ENCODE assay signal across 10 mouse cellular contexts in genomic region chr13:95655284-95655683, GRCm38 (mm10). TPM values are rescaled to one million over a fixed set of nuclear protein-coding genes. Genes with fewer than 3 reads are reported as not detected.
A peak's percentile ranks its signal among the peaks of the same experiment; 100 is the strongest.
DNase-seq lines count a peak whose midpoint lies in the region; ATAC-seq and TF ChIP-seq lines count a peak whose summit lies in the region.
"Had no signal": no experiment of that assay in that cellular context is flagged by ENCODE, and none has a peak within 500 bp of the region (broad histone marks: within the 10 kb centered on the region; RNA-seq: fewer than 3 reads in every experiment).

No protein-coding gene starts in this region.

- H3K4me2 ChIP-seq in midbrain, embryonic 12.5 days (replicated peaks) = no peak overlapping the region
- no peak overlapping the region for H3K4me2 ChIP-seq in midbrain, embryonic 11.5 days
- peak overlapping the region; percentile 20; the same call in 1 of the 2 replicates for H3K4me2 ChIP-seq in heart, embryonic 15.5 days
- no peak overlapping the region for H3K4me2 ChIP-seq in stomach, postnatal 0 days (replicated peaks; ENCODE audit: low read depth)
- H3K4me2 ChIP-seq: limb, embryonic 12.5 days had no signal

- TF ChIP-seq CTCF in stomach, postnatal 0 days (IDR thresholded peaks at IDR 0.05; ENCODE audit: low read depth) = no peak

- 0 out of 2 replicates have a peak overlapping the region, but pooled peaks have one; percentile 17 for H3K9ac ChIP-seq in midbrain, embryonic 12.5 days (replicated peaks)
- H3K9ac ChIP-seq in midbrain, embryonic 11.5 days (ENCODE audit: low read length) = no peak overlapping the region
- no peak overlapping the region for H3K9ac ChIP-seq in heart, embryonic 15.5 days
- H3K9ac ChIP-seq in stomach, postnatal 0 days (ENCODE audit: low read length) = no peak overlapping the region
- H3K9ac ChIP-seq: limb, embryonic 12.5 days had no signal

- 53% methylated on average over 9 of the region's 9 CpGs for WGBS in midbrain, embryonic 12.5 days
- 71% methylated on average over 9 of the region's 9 CpGs for WGBS in midbrain, embryonic 11.5 days
- 17% methylated on average over 9 of the region's 9 CpGs for WGBS in heart, embryonic 15.5 days
- 24% methylated on average over 9 of the region's 9 CpGs for WGBS in stomach, postnatal 0 days

- H3K4me3 ChIP-seq in midbrain, embryonic 12.5 days = no peak overlapping the region
- H3K4me3 ChIP-seq in midbrain, embryonic 11.5 days (ENCODE audit: low read depth, low read length) = no peak overlapping the region
- no peak overlapping the region for H3K4me3 ChIP-seq in heart, embryonic 15.5 days
- H3K4me3 ChIP-seq in stomach, postnatal 0 days (ENCODE audit: low read depth, low read length) = no peak overlapping the region
- H3K4me3 ChIP-seq: erythroblast, embryonic 14.5 days; limb, embryonic 12.5 days had no signal

- 0 out of 2 replicates have a peak, but pooled peaks cover 3% of the 10 kb centered on the region for H3K4me1 ChIP-seq in midbrain, embryonic 12.5 days
- no peaks in the 10 kb centered on the region for H3K4me1 ChIP-seq in midbrain, embryonic 11.5 days (ENCODE audit: control insufficient read depth, insufficient read depth, low read length)
- H3K4me1 ChIP-seq in heart, embryonic 15.5 days (replicated peaks) = peaks cover 11% of the 10 kb centered on the region
- no peaks in the 10 kb centered on the region for H3K4me1 ChIP-seq in stomach, postnatal 0 days (replicated peaks; ENCODE audit: control insufficient read depth, insufficient read depth)

- TF ChIP-seq EP300 in stomach, postnatal 0 days (optimal IDR thresholded peaks at IDR 0.05) = no peak

- no peak for DNase-seq in midbrain, embryonic 11.5 days (ENCODE audit: low spot score, missing footprints)
- peak; percentile 78 to 83 for DNase-seq in kidney, postnatal 4 days
- DNase-seq in stomach, postnatal 0 days (ENCODE audit: low spot score) = no peak
- DNase-seq in adrenal gland, adult 8-10 months = no peak
- DNase-seq in gastrocnemius, postnatal 4 days (ENCODE audit: low spot score in 2 of 2) = no peak
- DNase-seq in right cerebral cortex, postnatal 10 days (ENCODE audit: low spot score in 2 of 2) = no peak

- H3K9me3 ChIP-seq in midbrain, embryonic 12.5 days = no peaks in the 10 kb centered on the region
- H3K9me3 ChIP-seq in midbrain, embryonic 11.5 days (ENCODE audit: control insufficient read depth, low read length) = no peaks in the 10 kb centered on the region
- H3K9me3 ChIP-seq in heart, embryonic 15.5 days (replicated peaks) = no peaks in the 10 kb centered on the region
- H3K9me3 ChIP-seq in stomach, postnatal 0 days (ENCODE audit: control insufficient read depth, low read length) = no peaks in the 10 kb centered on the region
- H3K9me3 ChIP-seq: limb, embryonic 12.5 days had no signal

- H3K36me3 ChIP-seq in midbrain, embryonic 12.5 days = peaks cover 13% of the 10 kb centered on the region
- peaks cover 5% of the 10 kb centered on the region; the same call in 1 of the 2 replicates for H3K36me3 ChIP-seq in midbrain, embryonic 11.5 days (ENCODE audit: control insufficient read depth, insufficient read depth, low read length)
- no peaks in the 10 kb centered on the region for H3K36me3 ChIP-seq in heart, embryonic 15.5 days
- H3K36me3 ChIP-seq in stomach, postnatal 0 days (ENCODE audit: control insufficient read depth, insufficient read depth, low read length) = no peaks in the 10 kb centered on the region

- H3K27me3 ChIP-seq in midbrain, embryonic 12.5 days = no peaks in the 10 kb centered on the region
- no peaks in the 10 kb centered on the region for H3K27me3 ChIP-seq in midbrain, embryonic 11.5 days (ENCODE audit: control insufficient read depth, insufficient read depth, low read length)
- no peaks in the 10 kb centered on the region for H3K27me3 ChIP-seq in heart, embryonic 15.5 days
- no peaks in the 10 kb centered on the region for H3K27me3 ChIP-seq in stomach, postnatal 0 days (ENCODE audit: control insufficient read depth, insufficient read depth, low read length)
- H3K27me3 ChIP-seq: limb, embryonic 12.5 days had no signal

- ATAC-seq in midbrain, embryonic 12.5 days (ENCODE audit: low FRiP score, low read depth) = no peak
- ATAC-seq in midbrain, embryonic 11.5 days (ENCODE audit: low FRiP score) = no peak
- ATAC-seq in heart, embryonic 15.5 days (replicated peaks; ENCODE audit: insufficient number of reproducible peaks, insufficient read depth, low FRiP score, low read depth) = 0 out of 2 replicates have a peak, but pooled peaks have one; percentile 48
- ATAC-seq in stomach, postnatal 0 days (ENCODE audit: low FRiP score, low TSS enrichment) = peak; percentile 24; the same call in 1 of the 2 replicates

- no peak overlapping the region for H3K27ac ChIP-seq in midbrain, embryonic 12.5 days (replicated peaks)
- no peak overlapping the region for H3K27ac ChIP-seq in midbrain, embryonic 11.5 days (ENCODE audit: low read depth, low read length)
- H3K27ac ChIP-seq in heart, embryonic 15.5 days = peak overlapping the region; percentile 67
- no peak overlapping the region for H3K27ac ChIP-seq in stomach, postnatal 0 days (replicated peaks)
- H3K27ac ChIP-seq: limb, embryonic 12.5 days had no signal

RNA-seq across cellular contexts. Expression of gene F2r, which starts 37.0 kb away (rescaled TPM):
- 106 and 110 TPM in 2 replicates for polyA plus RNA-seq in midbrain, embryonic 12.5 days (2016; fragmentation: Nextera tagmentation; extraction: Ambion mirVana)
- polyA plus RNA-seq in midbrain, embryonic 11.5 days (2014; fragmentation: Nextera tagmentation; extraction: Ambion mirVana) = 129 and 143 TPM in 2 replicates
- 98.6 and 109 TPM in 2 replicates for polyA plus RNA-seq in heart, embryonic 15.5 days (2015; fragmentation: Nextera tagmentation; extraction: Ambion mirVana)
- 20.1 and 23.0 TPM in 2 replicates for polyA plus RNA-seq in stomach, postnatal 0 days (2015; fragmentation: Nextera tagmentation; extraction: Ambion mirVana)
- 100 to 1,000 TPM; 116 to 170 (median 135) TPM for total RNA-seq in adrenal gland, adult 8-10 months (2022)
- total RNA-seq in gastrocnemius, postnatal 4 days (2021) = 10 to 100 TPM; 30.2 to 33.2 TPM

RNA-seq across cellular contexts. Expression of gene F2rl2, which starts 41.4 kb away (rescaled TPM):
- polyA plus RNA-seq in midbrain, embryonic 12.5 days (2016; fragmentation: Nextera tagmentation; extraction: Ambion mirVana) = 1.0 and 1.1 TPM in 2 replicates
- polyA plus RNA-seq in midbrain, embryonic 11.5 days (2014; fragmentation: Nextera tagmentation; extraction: Ambion mirVana) = 2.9 and 3.0 TPM in 2 replicates
- 0.47 and 0.52 TPM in 2 replicates for polyA plus RNA-seq in heart, embryonic 15.5 days (2015; fragmentation: Nextera tagmentation; extraction: Ambion mirVana)
- polyA plus RNA-seq in stomach, postnatal 0 days (2015; fragmentation: Nextera tagmentation; extraction: Ambion mirVana) = 0.18 and 0.21 TPM in 2 replicates
- total RNA-seq in adrenal gland, adult 8-10 months (2022) = under 1 TPM in 1 of 4 experiments, not detected in 3; 0.10 TPM
- under 1 TPM in 1 of 2 experiments, not detected in 1; 0.10 TPM for total RNA-seq in gastrocnemius, postnatal 4 days (2021)
- polyA plus RNA-seq: erythroblast, embryonic 14.5 days had no signal

Comparison
In these comparisons a context has a peak if more than half of its experiments do, and no peak if none do; other contexts are left out.
1. ATAC-seq: peak in heart, embryonic 15.5 days (single experiment) and stomach, postnatal 0 days (single experiment); none in midbrain, embryonic 12.5 days (single experiment) and midbrain, embryonic 11.5 days (single experiment).
2. DNase-seq: peak in kidney, postnatal 4 days (2 of 2); none in midbrain, embryonic 11.5 days (single experiment), stomach, postnatal 0 days (single experiment), adrenal gland, adult 8-10 months (single experiment), gastrocnemius, postnatal 4 days (0 of 2) and right cerebral cortex, postnatal 10 days (0 of 2).